ENCODE assay signal across 18 mouse cellular contexts in the genomic region with DNA sequence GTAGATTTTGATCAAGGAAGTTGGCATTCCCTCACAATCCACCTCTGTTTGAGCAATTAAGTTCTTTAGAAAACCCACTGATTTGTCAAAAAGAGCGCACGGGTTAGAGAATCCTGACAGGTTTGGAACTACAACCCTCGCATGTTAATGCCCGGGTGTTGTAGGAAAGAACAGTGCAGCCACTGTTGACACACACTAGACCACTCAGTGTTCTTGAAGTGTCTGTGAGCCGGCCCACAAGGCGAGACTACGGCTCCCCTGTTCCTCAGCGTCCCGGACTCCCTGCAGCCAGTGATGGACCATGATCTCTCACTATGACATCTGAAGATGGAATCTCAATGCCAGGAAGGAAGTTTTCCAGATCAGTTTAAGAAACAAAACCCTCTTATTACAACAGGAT. TPM values are rescaled to one million over a fixed set of nuclear protein-coding genes. Genes with fewer than 3 reads are reported as not detected.
DNase-seq lines count a peak whose midpoint lies in the region; ATAC-seq lines count a peak whose summit lies in the region.
"Had no signal": no experiment of that assay in that cellular context is flagged by ENCODE, and none has a peak within 500 bp of the region (broad histone marks: within the 10 kb centered on the region; RNA-seq: fewer than 3 reads in every experiment).

No protein-coding gene starts in this region.

- no peak overlapping the region for H3K27ac ChIP-seq in hindbrain, embryonic 15.5 days (replicated peaks)
- H3K27ac ChIP-seq in hindbrain, embryonic 12.5 days = no peak overlapping the region
- H3K27ac ChIP-seq in forebrain, embryonic 14.5 days (ENCODE audit: low read depth, low read length) = no peak overlapping the region
- H3K27ac ChIP-seq: heart, adult 2 months; limb, embryonic 12.5 days; liver, embryonic 14.5 days had no signal

- H3K9me3 ChIP-seq in hindbrain, embryonic 15.5 days = no peaks in the 10 kb centered on the region
- H3K9me3 ChIP-seq in hindbrain, embryonic 12.5 days (replicated peaks) = no peaks in the 10 kb centered on the region
- H3K9me3 ChIP-seq in forebrain, embryonic 14.5 days (replicated peaks; ENCODE audit: control insufficient read depth, low read length) = no peaks in the 10 kb centered on the region
- H3K9me3 ChIP-seq: G1E had no signal

- H3K4me1 ChIP-seq in hindbrain, embryonic 15.5 days (replicated peaks) = peaks cover 8% of the 10 kb centered on the region; the same call in 1 of the 2 replicates
- peaks cover 8% of the 10 kb centered on the region for H3K4me1 ChIP-seq in hindbrain, embryonic 12.5 days
- H3K4me1 ChIP-seq in forebrain, embryonic 14.5 days (ENCODE audit: control insufficient read depth, insufficient read depth, low read length) = no peaks in the 10 kb centered on the region; the same call in 1 of the 2 replicates

- no peaks in the 10 kb centered on the region for H3K27me3 ChIP-seq in hindbrain, embryonic 15.5 days
- H3K27me3 ChIP-seq in hindbrain, embryonic 12.5 days = no peaks in the 10 kb centered on the region
- H3K27me3 ChIP-seq in forebrain, embryonic 14.5 days (replicated peaks; ENCODE audit: control insufficient read depth, insufficient read depth, low read length) = no peaks in the 10 kb centered on the region
- H3K27me3 ChIP-seq: limb, embryonic 12.5 days had no signal

- no peak overlapping the region for H3K9ac ChIP-seq in hindbrain, embryonic 15.5 days
- no peak overlapping the region for H3K9ac ChIP-seq in hindbrain, embryonic 12.5 days
- no peak overlapping the region for H3K9ac ChIP-seq in forebrain, embryonic 14.5 days (ENCODE audit: low read length)
- H3K9ac ChIP-seq: limb, embryonic 12.5 days; liver, embryonic 14.5 days had no signal

- DNase-seq in left cerebral cortex, postnatal 4 days = peak; percentile 11
- no peak for DNase-seq in left cerebral cortex, adult 11 months (ENCODE audit: low spot score)
- peak; percentile 31 for DNase-seq in brain, adult 2 months (ENCODE audit: low read depth, low spot score)
- no peak for DNase-seq in forebrain, embryonic 14.5 days (ENCODE audit: low spot score)
- DNase-seq in cerebellum, adult 11-12 months = no peak
- DNase-seq: adrenal gland, adult 2 months; cerebellum, adult 2 months; heart, adult 2 months; kidney, adult 9 months; kidney, postnatal 4 days; lung, postnatal 10 days; right cerebral cortex, postnatal 25 days had no signal

- WGBS in hindbrain, embryonic 15.5 days = 58% methylated on average over 9 of the region's 9 CpGs
- WGBS in hindbrain, embryonic 12.5 days = 60% methylated on average over 9 of the region's 9 CpGs
- WGBS in forebrain, embryonic 14.5 days = 25% methylated on average over 9 of the region's 9 CpGs

- ATAC-seq in hindbrain, embryonic 15.5 days (ENCODE audit: low FRiP score, low read depth) = no peak
- ATAC-seq in hindbrain, embryonic 12.5 days (ENCODE audit: low FRiP score) = no peak
- ATAC-seq in forebrain, embryonic 14.5 days = peak; percentile 29; the same call in 1 of the 2 replicates

- no peaks in the 10 kb centered on the region for H3K36me3 ChIP-seq in hindbrain, embryonic 15.5 days
- H3K36me3 ChIP-seq in hindbrain, embryonic 12.5 days = no peaks in the 10 kb centered on the region
- no peaks in the 10 kb centered on the region for H3K36me3 ChIP-seq in forebrain, embryonic 14.5 days (ENCODE audit: control insufficient read depth, insufficient read depth, low read length)
- H3K36me3 ChIP-seq: G1E; limb, embryonic 12.5 days had no signal

- intact Hi-C loops in left cerebral cortex, postnatal 4 days (cut with DNase I) = no loop called here

- H3K4me2 ChIP-seq in hindbrain, embryonic 15.5 days = 0 out of 2 replicates have a peak overlapping the region, but pooled peaks have one; percentile 13
- H3K4me2 ChIP-seq in hindbrain, embryonic 12.5 days (replicated peaks) = no peak overlapping the region
- H3K4me2 ChIP-seq in forebrain, embryonic 14.5 days (ENCODE audit: low read length) = 0 out of 2 replicates have a peak overlapping the region, but pooled peaks have one; percentile 3
- H3K4me2 ChIP-seq: limb, embryonic 12.5 days had no signal

- H3K4me3 ChIP-seq in hindbrain, embryonic 15.5 days = no peak overlapping the region
- H3K4me3 ChIP-seq in hindbrain, embryonic 12.5 days = no peak overlapping the region
- H3K4me3 ChIP-seq in forebrain, embryonic 14.5 days (ENCODE audit: low read depth, low read length) = no peak overlapping the region
- H3K4me3 ChIP-seq: heart, adult 2 months; limb, embryonic 12.5 days had no signal

RNA-seq across cellular contexts. Expression of gene Lnx1, which starts 17.9 kb away (rescaled TPM):
- polyA plus RNA-seq in hindbrain, embryonic 15.5 days (2015; fragmentation: Nextera tagmentation; extraction: Ambion mirVana) = 10.9 and 11.7 TPM in 2 replicates
- 0.68 and 0.96 TPM in 2 replicates for polyA plus RNA-seq in hindbrain, embryonic 12.5 days (2016; fragmentation: Nextera tagmentation; extraction: Ambion mirVana)
- 10 to 100 TPM; 13.8 to 17.2 TPM for total RNA-seq in left cerebral cortex, postnatal 4 days (2021)
- 2.8 and 3.6 TPM in 2 replicates for polyA plus RNA-seq in forebrain, embryonic 14.5 days (2014; fragmentation: Nextera tagmentation; extraction: Ambion mirVana)
- total RNA-seq: common myeloid progenitor, adult 5-6 weeks had no signal
- polyA plus RNA-seq: G1E had no signal

Comparison
In these comparisons a context has a peak if more than half of its experiments do, and no peak if none do; other contexts are left out.
1. DNase-seq: peak in left cerebral cortex, postnatal 4 days (single experiment) and brain, adult 2 months (single experiment); none in left cerebral cortex, adult 11 months (single experiment), forebrain, embryonic 14.5 days (single experiment) and cerebellum, adult 11-12 months (single experiment).